Mouse (Mus musculus) forebrain, embryonic 16.5 days (tissue): ENCODE results near the gene Pkn1. TPM values are rescaled to one million over a fixed set of nuclear protein-coding genes. Genes with fewer than 3 reads are reported as not detected.

Experiments used
- ATAC-seq: fragments of 200-750 bp; cut with Nextera tagmentation; 2 replicates; pipeline ENCODE4 v1.8.0; 2017; ENCODE audit warnings: mild to moderate bottlenecking, moderate library complexity
- H3K27ac ChIP-seq: fragments of 300-500 bp; sonication (generic); 2 replicates; pipeline ENCODE4 v1.5.1; 2014; ENCODE audit warnings: low read length, control low read depth
- H3K27me3 ChIP-seq: fragments of 300-500 bp; sonication (generic); replicated peaks from 2 replicates; pipeline ENCODE4 v1.6.1; 2014; ENCODE audit warnings: low read length; ENCODE audit not compliant: control insufficient read depth, insufficient read depth
- H3K36me3 ChIP-seq: fragments of 300-500 bp; sonication (generic); 2 replicates; pipeline ENCODE4 v1.6.1; 2014; ENCODE audit not compliant: control insufficient read depth, insufficient read depth
- H3K4me1 ChIP-seq: fragments of 300-500 bp; sonication (generic); replicated peaks from 2 replicates; pipeline ENCODE4 v1.6.1; 2014; ENCODE audit warnings: low read length; ENCODE audit not compliant: control insufficient read depth, insufficient read depth
- H3K4me2 ChIP-seq: fragments of 300-500 bp; sonication (generic); 2 replicates; pipeline ENCODE4 v1.6.1; 2014; ENCODE audit warnings: mild to moderate bottlenecking, low read length, control low read depth
- H3K4me3 ChIP-seq: fragments of 300-500 bp; sonication (generic); replicated peaks from 2 replicates; pipeline ENCODE4 v1.5.1; 2014; ENCODE audit warnings: mild to moderate bottlenecking, low read length, control low read depth
- H3K9ac ChIP-seq: fragments of 300-500 bp; sonication (generic); replicated peaks from 2 replicates; pipeline ENCODE4 v1.6.1; 2014; ENCODE audit warnings: low read depth, low read length, control low read depth
- H3K9me3 ChIP-seq: fragments of 300-500 bp; sonication (generic); 2 replicates; pipeline ENCODE4 v1.6.1; 2016; ENCODE audit warnings: low read length; ENCODE audit not compliant: control insufficient read depth
- WGBS: fragments of 180-500 bp; shearing (Covaris S2); extraction: QIAGEN DNeasy Blood & Tissue Kit; methylation state at CpG from one replicate; pipeline ENCODE4 v1.1.7; 2014; 5-methylcytosine and 5-hydroxymethylcytosine counted together
- polyA plus RNA-seq: library from polyadenylated mRNA; unstranded; fragments of >200 nt; fragmentation: Nextera tagmentation; extraction: Ambion mirVana; gene quantifications from 2 replicates; pipeline ENCODE4 v1.2.1, GENCODE M21; 2015

The Pkn1 gene
- polyA plus RNA-seq, 1 experiment from 2014 or later = 36.0 TPM

DNA sequence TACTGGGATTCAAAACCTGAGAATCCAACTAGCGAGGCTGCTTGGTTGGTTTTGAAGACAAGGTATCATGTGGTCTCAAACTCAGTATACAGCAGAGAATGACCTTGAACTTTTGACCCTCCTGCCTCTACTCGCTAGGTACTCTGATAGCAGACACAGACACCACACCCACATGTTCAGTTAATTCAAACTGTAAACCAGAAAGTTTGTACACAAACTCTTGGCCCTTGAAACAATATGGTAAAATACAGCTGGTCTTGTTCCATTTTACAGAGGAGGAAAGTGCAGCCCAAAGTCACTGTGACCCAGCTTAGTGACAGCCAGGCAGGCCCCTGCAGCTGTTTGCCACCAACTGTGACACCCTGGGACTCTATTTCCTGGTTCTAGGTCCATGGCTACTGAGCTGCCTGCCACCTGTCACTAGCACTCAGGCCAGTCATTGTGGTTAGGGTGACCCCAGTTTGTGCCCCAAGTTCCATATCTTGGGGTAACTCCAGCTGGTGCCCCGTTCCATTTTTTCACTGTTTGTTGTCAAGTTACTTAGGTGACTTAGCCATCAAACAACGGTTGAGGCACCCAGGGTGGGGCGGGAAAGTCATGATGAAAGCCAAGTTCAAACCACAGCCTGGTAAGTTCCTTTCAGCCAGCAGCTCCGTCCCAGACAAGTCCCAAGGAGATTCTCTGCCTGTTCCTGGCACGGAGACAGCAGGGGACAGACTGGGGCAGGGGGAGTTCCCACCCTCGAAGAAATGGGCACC is 40.9 kb upstream of the Pkn1 start:
- peaks cover 11% of the 10 kb centered on the region for H3K4me1 ChIP-seq
- no peak for ATAC-seq
- no peaks in the 10 kb centered on the region for H3K36me3 ChIP-seq
- H3K9ac ChIP-seq = no peak overlapping the region
- H3K27me3 ChIP-seq = peaks cover 25% of the 10 kb centered on the region
- WGBS = 49% methylated on average over 8 of the region's 8 CpGs
- no peak overlapping the region for H3K4me3 ChIP-seq
- H3K9me3 ChIP-seq = no peaks in the 10 kb centered on the region
- no peak overlapping the region for H3K27ac ChIP-seq
- no peak overlapping the region for H3K4me2 ChIP-seq

DNA sequence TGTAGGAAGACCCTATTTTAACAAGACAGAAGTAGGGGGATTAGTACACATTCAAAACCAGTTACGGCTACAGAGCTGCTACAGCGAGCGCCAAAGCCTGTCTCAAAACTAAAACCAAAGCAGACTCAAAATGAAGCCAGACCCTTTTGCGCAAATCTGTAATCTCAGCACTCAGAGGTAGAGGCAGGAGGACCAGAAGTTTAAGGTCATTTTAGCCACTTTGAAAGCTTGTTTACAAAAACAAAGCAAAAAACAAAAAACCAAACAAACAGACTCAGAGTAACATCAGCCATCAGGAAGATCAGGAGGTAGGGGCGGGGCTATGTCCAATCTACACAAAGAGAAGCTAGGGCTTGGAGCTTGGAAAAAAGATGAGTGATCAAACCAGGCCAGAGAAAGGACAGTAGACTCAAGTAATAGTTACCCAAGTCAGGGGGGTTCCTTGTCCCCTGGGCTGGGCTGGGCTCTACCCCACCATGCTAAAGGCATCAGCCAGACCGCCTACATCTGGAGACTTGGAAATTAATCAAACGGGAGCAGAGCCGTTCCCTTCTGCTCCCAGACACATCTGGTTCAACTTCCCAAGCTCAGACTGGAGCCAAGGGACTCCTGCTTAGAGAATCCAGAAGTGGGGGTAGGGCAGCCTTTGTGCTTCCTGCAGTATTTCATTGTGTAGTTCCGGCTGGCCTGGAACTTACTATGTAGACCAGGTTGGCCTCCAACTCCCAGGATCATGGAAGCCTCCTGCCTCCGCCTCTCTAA is 40.2 kb upstream of the Pkn1 start:
- peaks cover 25% of the 10 kb centered on the region for H3K27me3 ChIP-seq

DNA sequence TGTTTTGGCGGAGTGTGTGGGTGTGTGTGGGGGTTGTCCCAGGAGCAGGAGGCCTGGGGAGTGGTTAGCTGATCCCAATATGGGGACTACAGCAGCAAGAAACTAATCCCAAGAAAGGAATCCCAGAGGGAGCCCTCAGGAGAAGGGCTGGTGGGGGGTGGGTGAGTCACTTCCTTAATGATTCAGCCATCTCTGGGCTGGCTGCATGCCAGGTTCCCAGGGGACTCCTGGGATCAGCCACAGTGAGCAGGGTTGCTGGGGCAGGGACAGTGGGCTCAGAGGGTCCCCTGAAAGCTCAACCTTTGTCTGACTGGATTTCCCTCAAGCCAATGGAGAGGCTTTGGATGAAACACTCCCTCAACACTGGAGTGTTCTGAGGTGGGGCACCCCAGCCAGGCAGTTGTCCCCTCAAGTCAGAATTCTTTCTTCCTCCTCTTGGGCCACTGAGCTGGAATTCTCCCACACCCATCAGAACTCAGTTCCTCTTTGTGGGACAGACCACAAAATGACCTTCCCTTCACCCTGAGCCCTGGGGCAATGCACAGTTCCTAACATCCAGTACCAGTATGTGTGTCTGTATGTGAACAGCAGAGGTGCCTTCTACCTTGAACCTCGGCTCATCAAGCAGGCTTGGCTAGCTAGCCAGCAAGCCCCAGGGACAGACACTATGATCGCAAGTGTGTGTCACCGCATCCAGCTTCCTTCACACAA is 39.0 kb upstream of the Pkn1 start:
- Histone ChIP-seq H3K9me3 (no peaks in the 10 kb centered on the region), H3K4me1 (peaks cover 11% of the 10 kb centered on the region), H3K4me2 (no peak overlapping the region), H3K27me3 (peaks cover 25% of the 10 kb centered on the region), H3K4me3 (no peak overlapping the region), H3K36me3 (no peaks in the 10 kb centered on the region), H3K27ac (no peak overlapping the region), H3K9ac (no peak overlapping the region)
- 72% methylated on average over 4 of the region's 4 CpGs for WGBS
- no peak for ATAC-seq

More for the DNA sequence above, 40.2 kb upstream of the Pkn1 start:
- no peaks in the 10 kb centered on the region for H3K36me3 ChIP-seq
- ATAC-seq = no peak
- H3K4me1 ChIP-seq = peaks cover 11% of the 10 kb centered on the region
- H3K27ac ChIP-seq = no peak overlapping the region
- H3K4me2 ChIP-seq = no peak overlapping the region
- H3K4me3 ChIP-seq = no peak overlapping the region
- no peaks in the 10 kb centered on the region for H3K9me3 ChIP-seq
- WGBS = 77% methylated on average over 10 of the region's 10 CpGs
- no peak overlapping the region for H3K9ac ChIP-seq

DNA sequence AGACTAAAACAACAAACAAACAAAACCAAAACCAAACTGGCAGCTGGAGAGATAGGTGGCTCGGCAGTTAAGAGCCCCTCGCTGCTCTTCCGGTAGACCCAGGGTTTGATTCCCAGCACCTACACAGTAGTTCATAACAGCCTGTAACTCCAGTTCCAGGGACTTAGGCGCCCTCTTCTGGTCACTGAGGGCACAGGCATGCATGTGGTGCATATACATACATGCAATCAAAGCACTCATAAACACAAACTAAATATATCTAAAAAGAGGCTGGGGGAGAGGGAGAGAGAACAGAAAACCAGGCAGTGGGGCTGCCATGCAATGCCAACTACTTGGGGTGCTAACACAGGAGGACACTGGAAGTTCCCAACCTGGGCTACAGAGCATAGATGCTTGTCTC is 38.4 kb upstream of the Pkn1 start:
- H3K9me3 ChIP-seq = no peaks in the 10 kb centered on the region
- H3K27me3 ChIP-seq = peaks cover 21% of the 10 kb centered on the region
- ATAC-seq = no peak
- no peak overlapping the region for H3K4me3 ChIP-seq
- H3K9ac ChIP-seq = no peak overlapping the region
- no peak overlapping the region for H3K27ac ChIP-seq
- WGBS = 82% methylated on average over 4 of the region's 4 CpGs
- H3K36me3 ChIP-seq = no peaks in the 10 kb centered on the region
- H3K4me1 ChIP-seq = peaks cover 11% of the 10 kb centered on the region
- no peak overlapping the region for H3K4me2 ChIP-seq

DNA sequence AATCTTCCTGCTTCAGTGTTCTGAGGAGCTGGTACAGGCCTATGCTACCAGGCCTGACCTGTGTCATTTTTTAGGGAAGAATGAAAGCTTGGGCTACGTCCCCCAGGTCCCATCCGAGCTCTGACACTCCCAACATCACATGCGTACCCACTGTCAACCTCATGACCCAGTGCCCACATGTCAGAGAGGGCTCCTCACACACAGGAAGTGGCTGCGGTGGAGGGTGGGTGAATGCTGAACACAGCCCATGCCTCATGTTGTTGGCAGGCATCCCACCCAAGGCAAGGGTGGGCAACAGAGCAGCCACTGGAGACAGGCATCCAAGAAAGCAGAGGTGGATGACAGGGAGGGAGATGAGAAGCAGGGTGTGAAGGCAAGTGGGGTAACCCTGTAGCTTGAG is 37.7 kb upstream of the Pkn1 start:
- ATAC-seq = no peak
- Histone ChIP-seq H3K4me2 (no peak overlapping the region), H3K27me3 (peaks cover 15% of the 10 kb centered on the region), H3K9ac (no peak overlapping the region), H3K27ac (no peak overlapping the region), H3K9me3 (no peaks in the 10 kb centered on the region), H3K4me1 (peaks cover 11% of the 10 kb centered on the region), H3K36me3 (no peaks in the 10 kb centered on the region), H3K4me3 (no peak overlapping the region)
- 93% methylated on average over 4 of the region's 4 CpGs for WGBS

DNA sequence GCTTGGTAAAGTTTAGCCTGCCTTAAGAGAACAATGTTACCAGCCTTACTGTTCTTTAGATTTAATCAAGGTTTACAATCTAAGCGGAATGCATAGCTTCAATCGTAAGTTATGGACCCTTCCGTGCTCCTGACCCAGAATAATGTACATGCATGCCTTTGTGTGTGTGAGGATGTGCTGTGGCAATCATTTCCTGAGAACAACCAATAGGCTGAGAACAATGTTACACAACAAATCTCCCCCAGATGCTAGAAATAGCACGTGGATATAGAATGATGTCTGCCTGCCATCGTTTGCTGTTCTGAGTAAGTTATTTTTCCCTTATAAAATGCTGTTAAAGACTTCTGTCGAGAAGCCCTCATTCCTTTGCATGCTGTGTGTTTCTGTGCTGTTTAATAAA is 33.9 kb upstream of the Pkn1 start:
- WGBS = 86% methylated on average over 6 of the region's 6 CpGs
- H3K27ac ChIP-seq = no peak overlapping the region
- ATAC-seq = no peak
- no peak overlapping the region for H3K9ac ChIP-seq
- H3K9me3 ChIP-seq = no peaks in the 10 kb centered on the region
- H3K4me3 ChIP-seq = no peak overlapping the region
- H3K36me3 ChIP-seq = no peaks in the 10 kb centered on the region
- no peaks in the 10 kb centered on the region for H3K27me3 ChIP-seq
- no peak overlapping the region for H3K4me2 ChIP-seq
- H3K4me1 ChIP-seq = no peaks in the 10 kb centered on the region

DNA sequence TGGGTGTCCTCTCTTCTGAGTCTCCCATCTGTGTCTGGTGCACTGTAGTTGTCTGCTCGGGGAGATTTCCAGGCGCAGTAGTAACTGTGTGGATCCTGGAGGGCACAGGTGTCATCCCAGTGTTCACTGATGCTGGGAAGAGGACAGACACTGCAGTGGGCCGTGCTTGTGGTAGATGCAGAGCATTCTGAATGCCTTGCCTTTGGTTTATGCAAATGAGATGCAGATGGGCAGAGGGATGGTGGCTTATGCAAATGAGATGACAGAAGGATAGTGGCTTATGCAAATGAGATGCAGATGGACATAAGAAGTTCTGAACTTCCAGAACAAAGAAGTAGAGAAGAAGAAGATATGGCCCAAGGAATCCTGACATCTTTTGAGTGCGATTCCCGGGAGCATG is 32.9 kb upstream of the Pkn1 start:
- 69% methylated on average over 5 of the region's 5 CpGs for WGBS
- Histone ChIP-seq H3K36me3 (no peaks in the 10 kb centered on the region), H3K9me3 (no peaks in the 10 kb centered on the region), H3K4me2 (no peak overlapping the region), H3K4me1 (no peaks in the 10 kb centered on the region), H3K27me3 (no peaks in the 10 kb centered on the region), H3K27ac (no peak overlapping the region), H3K9ac (no peak overlapping the region), H3K4me3 (no peak overlapping the region)
- no peak for ATAC-seq

DNA sequence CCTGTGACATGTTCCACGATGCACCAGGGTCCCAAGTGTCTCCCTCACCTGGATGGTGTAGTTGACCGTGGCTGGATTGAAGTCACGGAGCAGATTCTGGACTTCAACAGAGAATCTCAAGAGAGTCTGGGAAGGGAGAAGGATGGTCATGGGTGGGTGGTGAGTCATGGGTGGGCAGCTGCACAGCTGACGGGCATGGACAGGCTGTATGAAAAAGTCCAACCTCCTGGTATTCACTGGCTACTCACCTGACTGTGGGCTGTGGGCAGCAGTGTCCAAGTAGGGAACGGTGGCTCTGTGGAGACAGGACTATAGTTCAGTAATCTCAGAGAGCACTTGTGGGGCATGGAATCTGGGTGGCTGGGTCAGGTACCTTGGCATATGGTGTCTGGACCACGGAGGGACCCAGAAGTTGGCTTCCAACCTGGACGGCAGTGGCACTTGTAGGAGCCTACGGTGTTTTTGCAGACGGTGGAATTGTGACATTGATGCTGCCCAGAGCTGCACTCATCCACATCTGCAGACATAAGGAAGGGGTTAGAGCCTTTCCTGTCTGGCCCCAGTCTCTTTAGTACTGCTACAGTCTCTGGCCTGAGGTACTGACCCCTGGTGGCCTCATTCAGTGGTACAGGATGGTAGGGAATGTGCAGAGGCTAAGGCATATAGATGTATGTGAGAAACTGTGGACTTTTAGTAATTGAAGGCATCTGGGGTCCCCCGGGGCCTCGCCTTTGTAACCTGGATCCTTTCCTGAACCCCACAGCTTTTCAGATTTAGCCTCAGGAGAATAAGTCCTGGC is 30.2 kb upstream of the Pkn1 start:
- H3K4me3 ChIP-seq = no peak overlapping the region
- H3K36me3 ChIP-seq = peaks cover 7% of the 10 kb centered on the region
- no peaks in the 10 kb centered on the region for H3K4me1 ChIP-seq
- 82% methylated on average over 11 of the region's 11 CpGs for WGBS
- no peak overlapping the region for H3K4me2 ChIP-seq
- H3K27ac ChIP-seq = no peak overlapping the region
- no peaks in the 10 kb centered on the region for H3K27me3 ChIP-seq
- no peak overlapping the region for H3K9ac ChIP-seq
- H3K9me3 ChIP-seq = no peaks in the 10 kb centered on the region
- no peak for ATAC-seq
